Mouse (Mus musculus) liver, adult 2 months (tissue): ENCODE data around the gene Prdm16.

ENCODE experiments used
- CTCF ChIP-seq: fragments of 200-500 bp; IDR thresholded peaks from 2 replicates; pipeline ENCODE4 v1.5.1; 2011; ENCODE audit warnings: low read depth, low read length, control low read depth
- POLR2A ChIP-seq: fragments of 200-500 bp; IDR thresholded peaks from 2 replicates; pipeline ENCODE4 v1.6.1; 2011; ENCODE audit warnings: low read length, control low read depth; ENCODE audit not compliant: insufficient read depth; ENCODE audit errors: extremely low read depth

DNA sequence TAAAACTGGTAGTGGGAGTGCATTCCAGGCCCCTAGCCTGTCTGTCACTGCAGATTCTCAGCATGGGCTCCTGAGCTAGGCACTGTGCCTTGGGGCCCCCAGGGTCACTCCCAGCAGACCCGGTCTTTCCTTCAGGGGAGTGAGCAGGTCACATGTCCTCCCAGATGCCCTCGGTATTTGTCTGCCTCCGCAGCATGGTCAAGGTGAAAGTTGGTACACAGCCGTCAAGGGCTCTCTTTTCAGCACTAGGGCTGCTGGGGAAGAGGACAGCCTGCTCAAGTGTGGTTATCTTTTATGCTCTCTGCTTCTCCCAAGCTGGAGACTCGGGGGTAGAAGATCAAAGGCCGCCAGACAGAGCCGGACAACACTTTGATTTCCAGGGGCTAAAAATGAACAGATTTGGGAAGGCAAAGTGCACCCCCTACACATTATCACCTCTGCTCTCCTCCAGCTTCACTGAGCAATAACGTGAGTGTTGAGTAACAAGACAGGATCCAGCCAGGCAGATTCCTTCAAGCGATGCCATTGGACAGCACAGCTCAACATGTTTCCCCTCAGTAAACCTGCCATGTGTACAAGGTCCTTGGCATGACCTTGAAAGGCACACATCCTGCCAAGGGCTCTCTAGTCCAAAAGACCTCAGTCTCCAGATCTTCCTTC lies 193.9 kb downstream of the Prdm16 start:
- TF ChIP-seq CTCF (no peak), POLR2A (no peak)
